In genomic region chr9:75479106-75479725, GRCm38 (mm10) we compare ENCODE assay signal across 9 mouse cellular contexts. TPM values are rescaled to one million over a fixed set of nuclear protein-coding genes. Genes with fewer than 3 reads are reported as not detected.
A peak's percentile ranks its signal among the peaks of the same experiment; 100 is the strongest.
DNase-seq lines count a peak whose midpoint lies in the region.
"Had no signal": no experiment of that assay in that cellular context is flagged by ENCODE, and none has a peak within 500 bp of the region (broad histone marks: within the 10 kb centered on the region; RNA-seq: fewer than 3 reads in every experiment).

No protein-coding gene starts in this region.

- intact Hi-C loops in heart, postnatal 10 days (cut with DNase I), result no loop called here

- peak; percentile 36 for DNase-seq in layer of hippocampus, adult 11-12 months (ENCODE audit: low spot score)
- DNase-seq in layer of hippocampus, adult 9-10 months (ENCODE audit: low spot score), result no peak
- DNase-seq in NIH3T3 (ENCODE audit: low read depth), result peak; percentile 18
- peak; percentile 89 for DNase-seq in cerebellum, adult 9-11 months
- peak; percentile 33 to 47 for DNase-seq in layer of hippocampus, adult 8-10 months (ENCODE audit: low spot score in 2 of 2)
- no peak for DNase-seq in adrenal gland, postnatal 25 days
- DNase-seq in heart, postnatal 10 days, result no peak
- no peak for DNase-seq in embryo, embryonic 10.5 days (ENCODE audit: low spot score)
- DNase-seq: lung, adult 2 months had no signal

RNA-seq across cellular contexts. Expression of gene Leo1, which starts 37.9 kb away (rescaled TPM):
- total RNA-seq in layer of hippocampus, adult 8-10 months (2022), result 10 to 100 TPM; 19.8 to 22.8 (median 21.1) TPM
- 19.3 and 26.5 TPM in 2 replicates for total RNA-seq in adrenal gland, postnatal 25 days (2021)
- 10 to 100 TPM; 21.8 to 23.2 TPM for total RNA-seq in heart, postnatal 10 days (2021)

Comparison
In these comparisons a context has a peak if more than half of its experiments do, and no peak if none do; other contexts are left out.
1. DNase-seq: peak in layer of hippocampus, adult 11-12 months (single experiment), NIH3T3 (single experiment), cerebellum, adult 9-11 months (single experiment) and layer of hippocampus, adult 8-10 months (2 of 2); none in layer of hippocampus, adult 9-10 months (single experiment), adrenal gland, postnatal 25 days (single experiment), heart, postnatal 10 days (0 of 2) and embryo, embryonic 10.5 days (single experiment).